Comparison of ENCODE assay signal across 16 mouse cellular contexts in the genomic region with DNA sequence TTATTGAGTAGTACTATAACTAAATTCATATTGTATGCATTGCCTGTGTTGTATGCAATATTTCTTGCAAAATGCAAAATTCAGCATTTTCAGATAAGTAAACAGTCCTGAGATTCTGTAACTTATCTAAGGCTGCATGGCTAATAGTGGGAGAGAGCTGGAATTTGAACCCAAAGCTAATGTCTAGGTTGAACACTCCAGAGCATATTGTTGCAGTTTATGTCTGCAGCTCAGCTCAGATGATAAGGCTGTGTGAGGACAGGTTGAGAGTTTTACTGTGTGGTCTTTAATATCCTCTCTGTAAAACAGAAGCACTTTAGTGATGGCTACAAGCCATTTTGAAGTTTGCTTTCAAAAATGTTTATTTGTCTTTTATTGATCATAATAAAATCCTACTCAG.
"Had no signal": no experiment of that assay in that cellular context is flagged by ENCODE, and none has a peak within 500 bp of the region (broad histone marks: within the 10 kb centered on the region; RNA-seq: fewer than 3 reads in every experiment).

No protein-coding gene starts in this region.

- H3K9ac ChIP-seq: neural tube, embryonic 13.5 days; neural tube, embryonic 15.5 days; stomach, embryonic 15.5 days had no signal

- H3K4me3 ChIP-seq: neural tube, embryonic 13.5 days; neural tube, embryonic 15.5 days; stomach, embryonic 15.5 days had no signal

- DNase-seq: retina, postnatal 1 day; right cerebral cortex, adult 18-20 months; right cerebral cortex, postnatal 14 days; right cerebral cortex, postnatal 25 days; right cerebral cortex, postnatal 4 days; spleen, adult 18-20 months; thymus, adult 18-20 months; thymus, adult 2 months; thymus, postnatal 14 days; thymus, postnatal 25 days; thymus, postnatal 36 days; thymus, postnatal 4 days had no signal

- H3K4me1 ChIP-seq: neural tube, embryonic 13.5 days; neural tube, embryonic 15.5 days; stomach, embryonic 15.5 days had no signal

- H3K4me2 ChIP-seq: neural tube, embryonic 13.5 days; neural tube, embryonic 15.5 days; stomach, embryonic 15.5 days had no signal

- H3K27me3 ChIP-seq: neural tube, embryonic 13.5 days; neural tube, embryonic 15.5 days; stomach, embryonic 15.5 days had no signal

- H3K27ac ChIP-seq: neural tube, embryonic 13.5 days; neural tube, embryonic 15.5 days; stomach, embryonic 15.5 days; stomach, postnatal 0 days had no signal

- H3K9me3 ChIP-seq: neural tube, embryonic 13.5 days; neural tube, embryonic 15.5 days; stomach, embryonic 15.5 days had no signal
